Mouse (Mus musculus) limb, embryonic 14.5 days (tissue): ENCODE data around the gene Dmrt3. TPM values are rescaled to one million over a fixed set of nuclear protein-coding genes. Genes with fewer than 3 reads are reported as not detected.
A peak's percentile ranks its signal among the peaks of the same experiment; 100 is the strongest.

Experiments used
- ATAC-seq: fragments of 200-750 bp; cut with Nextera tagmentation; 2 replicates; pipeline ENCODE4 v1.8.0; 2017; ENCODE audit warnings: low read depth, moderate number of reproducible peaks, moderate TSS enrichment; ENCODE audit not compliant: low FRiP score
- DNase-seq: peaks from one replicate; pipeline ENCODE4 v3.0.0-alpha.2; 2015; ENCODE audit warnings: low spot score
- H3K27ac ChIP-seq: fragments of 300-500 bp; sonication (generic); replicated peaks from 2 replicates; pipeline ENCODE4 v1.5.1; 2014; ENCODE audit warnings: low read depth, mild to moderate bottlenecking, low read length, moderate library complexity, mixed read lengths
- H3K27me3 ChIP-seq: fragments of 300-500 bp; sonication (generic); 2 replicates; pipeline ENCODE4 v1.6.1; 2014; ENCODE audit warnings: low read length, mixed read lengths; ENCODE audit not compliant: control insufficient read depth, insufficient read depth
- H3K36me3 ChIP-seq: fragments of 300-500 bp; sonication (generic); 2 replicates; pipeline ENCODE4 v1.6.1; 2014; ENCODE audit warnings: mild to moderate bottlenecking, low read length, moderate library complexity, mixed read lengths; ENCODE audit not compliant: control insufficient read depth, insufficient read depth
- H3K4me1 ChIP-seq: fragments of 300-500 bp; sonication (generic); 2 replicates; pipeline ENCODE4 v1.6.1; 2014; ENCODE audit warnings: antibody characterized with exemption, low read length, mixed read lengths; ENCODE audit not compliant: control insufficient read depth, insufficient read depth
- H3K4me2 ChIP-seq: fragments of 300-500 bp; sonication (generic); replicated peaks from 2 replicates; pipeline ENCODE4 v1.6.1; 2014; ENCODE audit warnings: low read depth, mild to moderate bottlenecking, low read length, moderate library complexity; ENCODE audit not compliant: severe bottlenecking
- H3K4me3 ChIP-seq: fragments of 300-500 bp; sonication (generic); replicated peaks from 2 replicates; pipeline ENCODE4 v1.5.1; 2014; ENCODE audit warnings: low read length
- H3K9ac ChIP-seq: fragments of 300-500 bp; sonication (generic); 2 replicates; pipeline ENCODE4 v1.6.1; 2014; ENCODE audit warnings: mild to moderate bottlenecking, low read depth, low read length, moderate library complexity; ENCODE audit not compliant: severe bottlenecking
- H3K9me3 ChIP-seq: fragments of 300-500 bp; sonication (generic); 2 replicates; pipeline ENCODE4 v1.6.1; 2016; ENCODE audit warnings: low read length; ENCODE audit not compliant: control insufficient read depth
- POLR2A ChIP-seq: fragments of 200-500 bp; IDR thresholded peaks from 2 replicates; pipeline ENCODE4 v1.8.0; 2012; ENCODE audit warnings: inconsistent platforms, mild to moderate bottlenecking, moderate library complexity, borderline replicate concordance; ENCODE audit not compliant: insufficient read depth, insufficient read length; ENCODE audit errors: extremely low read depth
- WGBS: fragments of 180-500 bp; shearing (Covaris S2); extraction: QIAGEN DNeasy Blood & Tissue Kit; methylation state at CpG from one replicate; pipeline ENCODE4 v1.1.7; 2014; 5-methylcytosine and 5-hydroxymethylcytosine counted together
- polyA plus RNA-seq, 2 experiments: library from polyadenylated mRNA; depleted of rRNA in 1 of 2; stranded (reverse) in 1 of 2; unstranded in 1 of 2; fragments of >200 nt; fragmentation: Nextera tagmentation in 1 of 2; extraction: Ambion mirVana in 1 of 2; gene quantifications; 2 replicates each; pipeline versions ENCODE4 v1.2.1 to v1.2.3; 2012 to 2014

The Dmrt3 gene
- polyA plus RNA-seq, 2 experiments, result 0.19 to 0.28 TPM

DNA sequence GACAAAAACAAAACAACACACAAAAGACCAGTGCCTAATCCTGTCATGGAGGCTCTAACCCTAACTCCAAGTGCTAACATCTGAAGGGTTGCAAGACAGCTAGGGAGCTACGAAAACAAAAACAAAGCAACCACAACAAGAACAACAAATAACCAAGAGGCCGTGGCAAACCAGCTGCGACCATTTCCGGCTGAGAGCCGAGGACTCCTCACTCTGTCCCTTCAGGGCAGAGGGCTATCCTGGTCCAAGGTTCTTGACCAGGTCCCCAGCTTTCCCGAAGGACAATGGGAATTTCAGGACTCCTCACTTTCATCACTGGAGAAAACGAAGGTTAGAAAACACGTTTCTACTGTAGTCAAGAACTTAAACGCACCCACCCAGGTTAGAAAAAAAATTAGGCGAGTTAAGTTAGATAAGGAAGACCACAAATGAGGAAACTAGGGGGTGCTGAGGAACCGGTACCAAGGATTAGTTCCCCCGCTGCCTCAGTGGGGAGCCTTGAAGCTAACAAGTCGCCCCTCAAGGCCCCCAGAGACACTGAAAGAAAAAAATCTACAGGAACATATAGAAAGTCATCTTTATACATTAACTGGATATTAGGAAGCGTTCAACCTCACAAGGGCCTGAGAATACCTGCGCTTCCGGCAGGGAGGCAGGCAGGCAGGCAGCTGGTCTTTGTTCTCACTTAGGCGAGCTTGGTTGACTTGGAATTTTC, 60.6 kb downstream of the Dmrt3 start:
- H3K4me3 ChIP-seq, result peak overlapping the region; percentile 53

DNA sequence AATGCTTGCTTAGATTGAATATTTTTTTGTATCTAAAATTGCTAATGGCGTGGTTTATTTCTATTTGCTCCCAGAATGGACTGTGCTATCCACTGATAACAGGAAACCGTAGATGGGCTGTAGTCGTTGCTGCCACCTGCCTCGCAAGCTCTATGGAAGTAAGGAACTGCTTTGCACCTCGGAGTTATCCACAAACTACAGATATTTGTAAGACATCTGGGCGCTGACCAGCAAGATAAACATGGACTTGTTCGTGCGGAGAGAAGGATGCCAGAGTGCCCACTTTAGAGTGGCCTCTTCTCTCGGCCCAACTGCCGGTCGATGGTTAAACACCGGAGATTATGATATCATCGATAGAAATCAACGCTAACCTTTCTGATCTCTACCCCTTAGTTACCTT, 61.6 kb downstream of the Dmrt3 start:
- Histone ChIP-seq H3K9ac (no peak overlapping the region), H3K27ac (no peak overlapping the region)
- no peak for DNase-seq

More for the DNA sequence above, 60.6 kb downstream of the Dmrt3 start:
- ATAC-seq, result no peak
- Histone ChIP-seq H3K4me2 (peak overlapping the region; percentile 17; the same call in 1 of the 2 replicates), H3K36me3 (no peaks in the 10 kb centered on the region), H3K9ac (no peak overlapping the region), H3K9me3 (no peaks in the 10 kb centered on the region), H3K4me1 (peaks cover 17% of the 10 kb centered on the region; the same call in 1 of the 2 replicates), H3K27me3 (peaks cover 95% of the 10 kb centered on the region), H3K27ac (no peak overlapping the region)
- no peak for DNase-seq
- WGBS, result 3% methylated on average over 17 of the region's 17 CpGs
- TF ChIP-seq POLR2A, result no peak

DNA sequence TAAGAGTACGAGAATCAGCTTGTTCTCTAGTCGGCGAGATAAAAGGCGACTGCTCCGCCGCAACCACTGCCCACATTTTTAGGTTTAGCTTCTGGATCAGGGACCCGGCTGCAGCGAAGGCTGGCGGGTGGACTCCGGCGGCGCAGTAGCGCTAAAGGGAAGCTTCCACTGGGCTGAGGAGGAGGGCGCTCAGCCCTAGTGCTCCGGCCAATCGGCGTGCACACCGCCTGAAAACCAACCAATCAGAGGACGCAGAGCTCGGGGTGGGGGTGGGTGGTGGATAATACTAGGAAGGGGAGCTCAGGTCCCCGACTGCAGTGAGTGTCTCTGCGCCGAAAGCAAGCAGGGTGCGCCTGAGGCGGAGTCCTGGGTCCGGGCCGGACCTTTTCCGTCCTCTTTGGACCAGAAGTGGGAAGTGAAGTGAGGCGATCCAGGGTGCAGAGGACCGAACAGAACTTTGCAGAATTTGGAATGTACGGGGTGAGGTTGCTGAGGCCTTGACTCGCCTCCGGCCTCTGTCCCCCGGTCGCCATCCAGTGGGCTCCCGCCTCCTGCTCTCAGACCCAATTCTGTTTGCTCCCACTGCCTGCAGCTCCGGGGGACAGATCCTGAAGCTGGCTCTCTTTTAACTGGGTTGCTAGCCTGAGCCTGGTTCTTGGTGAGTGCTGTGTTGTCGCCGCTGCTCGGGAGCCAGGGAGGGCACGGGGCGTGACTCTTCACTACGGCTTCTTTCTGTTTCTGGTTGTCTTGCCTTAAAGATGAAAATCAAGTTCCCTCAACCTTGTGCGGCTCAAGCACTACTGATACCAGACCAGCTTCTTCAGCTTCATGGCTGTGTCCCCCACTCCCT, 62.2 kb downstream of the Dmrt3 start, which contains the start of gene Dmrt2:
TSS of gene Dmrt2 (plus strand) at position 311 of the 850 bp plus-strand sequence.
- TF ChIP-seq POLR2A, result peak; percentile 50; the same call in 1 of the 2 replicates
- H3K9me3 ChIP-seq, result no peaks in the 10 kb centered on the region
- peak; percentile 96 for ATAC-seq
- peak; percentile 91 for DNase-seq
- peaks cover 12% of the 10 kb centered on the region; the same call in 1 of the 2 replicates for H3K4me1 ChIP-seq
- WGBS, result under 1% methylated on average over 44 of the region's 44 CpGs
- H3K27me3 ChIP-seq, result peaks cover 93% of the 10 kb centered on the region
- peak within 1 kb of the TSS; percentile 53 for H3K4me3 ChIP-seq
- no peak within 1 kb of the TSS for H3K27ac ChIP-seq
- H3K4me2 ChIP-seq, result peak within 1 kb of the TSS; percentile 70
- H3K36me3 ChIP-seq, result no peaks in the 10 kb centered on the region
- peak within 1 kb of the TSS; percentile 61 for H3K9ac ChIP-seq

More for the DNA sequence above, 61.6 kb downstream of the Dmrt3 start:
- WGBS, result under 1% methylated on average over 14 of the region's 14 CpGs
- ATAC-seq, result no peak; the same call in 1 of the 2 replicates
- peaks cover 95% of the 10 kb centered on the region for H3K27me3 ChIP-seq
- peaks cover 12% of the 10 kb centered on the region; the same call in 1 of the 2 replicates for H3K4me1 ChIP-seq
- peak overlapping the region; percentile 70 for H3K4me2 ChIP-seq
- no peaks in the 10 kb centered on the region for H3K9me3 ChIP-seq
- H3K36me3 ChIP-seq, result no peaks in the 10 kb centered on the region
- TF ChIP-seq POLR2A, result no peak
- H3K4me3 ChIP-seq, result peak overlapping the region; percentile 53

Other genes starting within 250 kb of the Dmrt3 start
- gene Dmrt1, start 104.7 kb upstream of the Dmrt3 start, polyA plus RNA-seq (2012; rRNA removed), result 0.05 TPM in 1 of 2 replicates, not detected in the other
- gene Dmrt1, start 104.7 kb upstream of the Dmrt3 start, polyA plus RNA-seq (2014; fragmentation: Nextera tagmentation; extraction: Ambion mirVana), result not detected in 2 replicates
- 32.6 and 35.7 TPM in 2 replicates for gene Dmrt2, start 62.1 kb downstream of the Dmrt3 start, polyA plus RNA-seq (2012; rRNA removed)
- gene Dmrt2, start 62.1 kb downstream of the Dmrt3 start, polyA plus RNA-seq (2014; fragmentation: Nextera tagmentation; extraction: Ambion mirVana), result 22.6 and 27.1 TPM in 2 replicates